Mouse (Mus musculus) left cerebral cortex, adult 18-20 months (tissue): ENCODE measurements around the gene Snrpa1. TPM values are rescaled to one million over a fixed set of nuclear protein-coding genes. Genes with fewer than 3 reads are reported as not detected.
"Not testable (repeated sequence)": the region's sequence is repeated elsewhere in the genome, so short reads cannot be mapped to it uniquely, and the experiment has no call there.

Source experiments
- DNase-seq, 2 experiments: peaks; one replicate each; pipeline ENCODE4 v3.0.0; 2021 to 2022; ENCODE audit warnings: low spot score in 2 of 2, mixed read lengths in 1 of 2
- long read RNA-seq, 2 experiments: library from polyadenylated mRNA; stranded (forward); transcript quantifications; one replicate each; pipeline ENCODE4 v2.0.0; 2021
- total RNA-seq, 2 experiments: library from RNA; stranded (reverse); gene quantifications; 2 replicates each; pipeline ENCODE4 v1.2.3; 2021

Snrpa1 gene
- 10 to 100 TPM; 31.6 to 37.6 TPM for total RNA-seq
- long read RNA-seq, experiment 1, transcript Snrpa1-201 (8 exons, 955 nt) = minor isoform, 10 of 54 reads
- long read RNA-seq, experiment 1, transcript Snrpa1-206 (9 exons, 1,248 nt) = major isoform, 26 of 54 reads
- long read RNA-seq, experiment 1, partial matches to known transcripts = 6 of 54 reads
- long read RNA-seq, experiment 1, other reads (novel, unspliced or antisense) = 12 of 54 reads
- long read RNA-seq, experiment 2, transcript Snrpa1-206 (9 exons, 1,248 nt) = major isoform, 27 of 39 reads
- long read RNA-seq, experiment 2, partial matches to known transcripts = 1 of 39 reads
- long read RNA-seq, experiment 2, other reads (novel, unspliced or antisense) = 7 of 39 reads

DNA sequence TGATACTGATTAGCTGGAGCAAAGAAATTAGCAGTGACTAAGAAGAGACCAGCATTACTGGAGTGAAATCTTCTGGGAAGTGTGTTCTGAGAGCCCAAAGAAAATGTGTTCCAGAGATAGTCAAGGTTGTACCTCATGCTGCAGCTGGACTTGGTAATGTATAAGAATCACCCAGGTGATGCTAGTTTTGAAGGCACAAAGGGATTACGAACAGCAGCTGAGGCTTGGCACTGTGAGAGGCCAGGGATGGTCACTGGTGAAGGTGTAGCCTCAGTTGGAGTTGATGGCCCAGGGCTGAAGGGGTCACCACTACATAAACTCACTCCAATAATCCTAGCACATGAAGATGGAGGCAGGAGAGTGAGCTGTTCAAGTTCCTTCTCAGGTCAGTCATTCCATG, at the start of gene Snrpa1:
TSS of gene Snrpa1 (plus strand) at position 301 of the 400 bp plus-strand sequence.
- DNase-seq = no peak

DNA sequence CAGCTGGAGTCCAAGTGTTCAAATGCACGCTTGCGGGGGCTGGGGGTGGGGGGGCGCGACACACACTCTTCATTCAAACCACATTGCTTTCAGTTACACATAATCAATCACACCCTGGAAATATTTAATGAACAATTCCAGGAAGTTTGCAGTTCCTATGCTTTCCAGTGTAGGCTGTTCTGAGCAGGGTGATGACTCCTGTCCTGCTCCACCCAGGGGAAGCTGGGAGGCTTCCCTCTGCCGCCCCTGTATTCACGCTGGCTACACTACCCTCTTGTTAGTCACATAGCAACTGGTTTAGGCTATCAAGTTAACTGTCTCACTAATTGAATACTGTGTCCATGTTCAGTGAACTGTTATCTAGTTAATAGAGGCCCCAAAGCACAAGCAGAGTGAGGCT, 48.3 kb upstream of the Snrpa1 start:
- no peak for DNase-seq

DNA sequence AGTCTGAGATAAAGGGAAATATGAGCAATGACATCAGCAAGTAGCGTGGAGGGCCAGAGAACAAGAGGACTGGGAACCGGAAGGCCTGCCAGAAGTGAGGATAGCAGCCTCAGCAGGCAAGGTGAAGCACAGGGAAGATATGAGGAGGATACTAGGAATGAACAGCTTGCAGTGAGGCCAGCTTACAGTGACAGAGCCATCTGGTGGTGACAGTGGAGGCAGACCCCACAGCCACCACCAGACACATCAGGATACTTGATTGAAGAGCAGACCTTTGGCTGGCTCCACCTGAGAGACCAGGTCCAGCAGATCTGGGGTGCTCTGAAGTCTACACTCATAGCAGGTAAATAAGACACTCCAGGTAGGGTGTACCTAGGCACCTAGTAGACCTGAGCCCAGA, 31.1 kb upstream of the Snrpa1 start:
- DNase-seq = peak; percentile 24

DNA sequence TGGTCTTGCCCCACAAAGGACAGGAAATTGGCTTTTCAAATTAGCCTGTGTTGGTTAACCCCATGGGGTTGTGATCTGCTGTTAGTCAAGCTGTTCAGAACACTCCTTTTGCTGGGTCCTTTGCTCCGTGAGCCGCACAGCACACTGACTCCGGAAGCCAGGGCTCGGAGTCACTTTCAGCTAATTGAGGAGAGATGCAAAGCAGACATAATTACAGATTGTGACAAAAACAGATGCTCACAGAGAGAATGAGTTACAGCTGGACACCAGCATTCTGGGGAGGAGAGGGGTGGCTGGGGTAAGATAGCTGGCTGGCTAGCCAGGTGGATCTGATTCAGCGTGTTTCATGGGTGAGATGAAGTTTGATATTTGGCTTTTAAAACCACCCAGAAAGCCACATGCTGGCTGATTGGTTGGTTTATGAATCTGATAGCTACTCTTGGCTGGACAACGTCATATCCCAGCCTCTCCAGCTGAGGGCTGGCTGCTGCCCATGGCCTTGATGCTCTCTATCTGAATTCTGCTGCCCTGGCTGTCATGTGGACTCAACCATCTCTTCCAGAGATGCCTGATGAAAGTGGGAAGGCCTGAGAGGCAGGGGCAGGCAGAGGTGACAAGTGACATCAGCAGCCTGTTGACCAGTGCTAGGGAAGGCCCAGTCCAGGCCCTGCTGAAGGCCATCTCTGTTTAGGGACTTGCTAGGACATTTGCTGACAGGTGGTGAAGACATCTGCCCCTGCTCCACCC, 29.9 kb upstream of the Snrpa1 start:
- no peak for DNase-seq

DNA sequence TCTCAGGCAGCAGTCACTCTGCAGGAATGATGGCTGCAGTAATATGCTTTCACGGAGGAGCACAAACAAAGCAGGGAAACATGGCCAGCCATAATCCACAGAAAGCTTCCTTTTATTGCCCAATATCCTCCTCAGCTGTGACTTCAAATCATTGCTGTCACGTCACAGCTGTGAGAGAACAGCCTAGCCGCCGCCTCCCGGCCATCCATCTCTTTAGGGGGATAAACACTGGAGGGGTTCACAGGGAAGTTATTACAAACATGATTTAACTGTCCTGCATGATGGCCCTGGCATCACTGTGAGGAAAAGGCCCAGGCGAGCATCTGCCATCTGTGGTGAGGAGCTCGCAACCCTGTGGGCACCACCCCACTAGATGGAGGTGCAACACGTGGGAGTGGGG, 22.0 kb upstream of the Snrpa1 start:
- no peak for DNase-seq

DNA sequence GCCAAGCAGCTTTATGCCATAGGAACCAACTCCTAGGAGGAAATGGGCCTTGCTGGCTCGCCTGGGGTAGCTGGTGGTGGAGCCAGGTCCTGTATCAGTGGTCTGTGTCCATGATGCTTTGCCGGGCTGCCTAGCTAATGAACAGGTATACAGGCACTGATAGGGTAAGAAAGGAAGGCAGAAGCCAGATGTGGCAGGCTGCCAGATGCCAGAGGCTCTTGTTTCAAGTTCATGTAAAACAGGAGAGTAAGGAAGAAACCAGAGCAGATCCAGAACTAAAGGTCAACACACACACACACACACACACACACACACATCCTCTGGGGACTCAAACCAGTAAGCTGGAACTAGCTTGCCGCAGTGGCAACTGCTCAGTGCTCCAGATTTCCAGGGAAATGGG, 20.5 kb upstream of the Snrpa1 start:
- no peak for DNase-seq

DNA sequence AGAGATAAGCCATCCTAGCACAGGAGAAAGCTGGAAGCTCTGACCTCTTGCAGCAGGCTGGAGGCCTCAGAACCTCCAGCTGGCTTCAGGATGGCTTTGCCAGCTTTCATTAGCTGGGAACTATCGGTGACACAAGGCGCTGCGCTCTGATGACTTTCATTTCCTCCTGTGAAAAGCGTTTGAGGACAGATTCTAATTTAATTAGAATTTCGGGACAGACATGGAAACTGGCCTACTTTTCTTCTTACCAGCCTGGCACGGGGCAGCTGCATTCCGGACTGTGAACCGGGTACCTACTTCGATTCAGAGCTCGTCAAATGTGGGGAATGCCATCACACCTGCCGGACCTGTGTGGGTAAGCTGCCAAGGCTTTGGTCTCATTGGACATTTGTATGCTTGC, 20.1 kb upstream of the Snrpa1 start:
- DNase-seq = no peak

DNA sequence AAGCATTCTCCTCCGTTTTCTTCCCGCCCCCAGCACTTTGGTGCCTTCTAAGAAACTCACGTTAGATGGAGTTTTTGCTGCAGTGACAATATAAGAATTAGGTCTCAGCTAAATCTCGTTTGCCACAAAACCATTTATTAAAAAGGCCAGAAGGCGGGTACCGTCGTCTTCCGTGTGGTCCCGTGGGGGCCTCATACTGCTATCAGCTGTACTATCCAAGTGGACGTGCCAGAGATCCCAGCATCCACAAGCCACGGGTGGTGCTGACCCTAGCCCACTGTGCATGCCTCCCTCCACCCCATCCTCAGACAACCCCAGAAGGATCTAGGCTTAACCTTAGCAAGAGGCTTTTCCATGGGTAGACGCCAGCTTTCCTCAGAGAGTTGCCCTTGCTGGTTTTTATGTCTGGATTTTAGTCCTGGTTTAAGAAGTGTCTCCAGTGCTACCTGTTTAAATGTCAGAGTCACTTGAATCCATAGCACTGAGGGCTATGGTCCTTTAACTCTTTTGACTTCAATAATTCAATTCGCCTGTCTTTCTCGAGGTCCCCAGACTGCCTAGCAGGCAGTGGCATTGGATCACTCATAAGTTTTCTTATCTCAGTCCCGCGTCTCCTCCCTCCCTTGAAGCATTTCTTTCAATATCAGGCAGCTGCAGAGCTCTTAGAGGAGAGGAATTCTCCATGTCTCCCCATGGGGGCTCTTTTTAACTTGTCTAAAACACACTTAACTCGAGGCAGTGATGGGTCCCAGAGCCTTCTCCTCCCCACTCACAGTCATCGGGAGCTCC, 18.6 kb upstream of the Snrpa1 start:
- no peak for DNase-seq

DNA sequence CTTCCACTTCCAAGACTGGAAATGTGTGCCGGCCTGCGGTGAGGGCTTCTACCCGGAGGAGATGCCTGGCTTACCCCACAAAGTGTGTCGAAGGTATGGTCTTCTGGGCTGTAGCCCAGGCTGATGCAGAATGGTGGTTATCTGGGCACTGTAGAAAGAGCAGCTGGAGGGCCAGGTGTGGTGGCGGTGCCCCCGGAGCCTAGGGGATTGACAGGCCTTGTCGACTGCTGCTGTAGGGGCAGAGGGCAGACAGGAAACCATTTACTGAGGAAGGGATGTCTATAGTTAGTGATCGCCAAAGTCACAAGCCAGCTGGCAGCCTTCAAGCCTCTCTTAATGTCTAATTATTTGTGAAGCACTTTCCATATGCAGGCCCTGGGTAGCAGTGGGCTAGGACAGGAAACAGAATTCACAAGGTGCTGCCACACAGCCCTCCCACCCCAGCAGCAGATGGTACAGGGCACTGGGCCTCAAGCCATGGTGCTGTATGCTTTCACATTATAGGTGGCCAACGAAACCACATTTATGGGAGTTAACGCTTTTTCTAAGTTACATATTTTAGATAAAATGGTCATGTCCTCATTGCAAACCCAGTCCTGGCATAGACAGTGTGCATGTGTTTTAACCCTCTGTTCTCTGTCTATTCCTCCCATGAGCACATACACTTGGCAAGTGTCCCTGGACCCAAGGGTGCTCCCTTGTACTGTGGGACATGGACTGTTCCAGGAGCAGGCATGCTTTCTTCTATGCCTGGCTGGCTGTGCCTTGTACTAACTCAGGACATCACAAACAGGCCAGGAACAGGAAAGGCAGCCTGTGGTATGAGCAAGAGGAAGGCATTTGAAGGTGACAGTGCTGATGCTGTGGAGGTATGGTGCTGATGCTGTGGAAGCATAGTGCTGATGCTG, 15.0 kb upstream of the Snrpa1 start, which contains the start of gene Gm45213:
TSS of gene Gm45213 (plus strand) at position 51 of the 908 bp plus-strand sequence.
- no peak for DNase-seq

DNA sequence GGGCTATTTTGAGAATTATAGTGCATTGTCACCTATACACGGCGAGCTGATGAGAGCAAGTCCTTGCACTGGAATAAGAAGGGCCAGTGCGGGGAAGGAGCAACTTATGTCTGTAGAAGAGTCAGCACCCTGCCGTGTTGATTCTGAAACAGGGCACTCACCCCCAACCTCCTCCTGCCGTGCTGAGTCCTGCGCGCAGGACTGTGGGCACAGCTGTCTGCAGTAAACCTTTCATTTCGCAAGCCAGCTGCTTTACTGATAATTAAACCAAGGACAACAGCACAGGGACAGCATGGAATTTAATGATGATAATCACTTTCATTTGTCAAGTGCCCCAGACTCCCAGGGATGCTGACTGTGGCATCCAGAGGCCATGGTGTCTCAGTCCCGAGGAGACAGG, 14.2 kb upstream of the Snrpa1 start:
- no peak for DNase-seq

DNA sequence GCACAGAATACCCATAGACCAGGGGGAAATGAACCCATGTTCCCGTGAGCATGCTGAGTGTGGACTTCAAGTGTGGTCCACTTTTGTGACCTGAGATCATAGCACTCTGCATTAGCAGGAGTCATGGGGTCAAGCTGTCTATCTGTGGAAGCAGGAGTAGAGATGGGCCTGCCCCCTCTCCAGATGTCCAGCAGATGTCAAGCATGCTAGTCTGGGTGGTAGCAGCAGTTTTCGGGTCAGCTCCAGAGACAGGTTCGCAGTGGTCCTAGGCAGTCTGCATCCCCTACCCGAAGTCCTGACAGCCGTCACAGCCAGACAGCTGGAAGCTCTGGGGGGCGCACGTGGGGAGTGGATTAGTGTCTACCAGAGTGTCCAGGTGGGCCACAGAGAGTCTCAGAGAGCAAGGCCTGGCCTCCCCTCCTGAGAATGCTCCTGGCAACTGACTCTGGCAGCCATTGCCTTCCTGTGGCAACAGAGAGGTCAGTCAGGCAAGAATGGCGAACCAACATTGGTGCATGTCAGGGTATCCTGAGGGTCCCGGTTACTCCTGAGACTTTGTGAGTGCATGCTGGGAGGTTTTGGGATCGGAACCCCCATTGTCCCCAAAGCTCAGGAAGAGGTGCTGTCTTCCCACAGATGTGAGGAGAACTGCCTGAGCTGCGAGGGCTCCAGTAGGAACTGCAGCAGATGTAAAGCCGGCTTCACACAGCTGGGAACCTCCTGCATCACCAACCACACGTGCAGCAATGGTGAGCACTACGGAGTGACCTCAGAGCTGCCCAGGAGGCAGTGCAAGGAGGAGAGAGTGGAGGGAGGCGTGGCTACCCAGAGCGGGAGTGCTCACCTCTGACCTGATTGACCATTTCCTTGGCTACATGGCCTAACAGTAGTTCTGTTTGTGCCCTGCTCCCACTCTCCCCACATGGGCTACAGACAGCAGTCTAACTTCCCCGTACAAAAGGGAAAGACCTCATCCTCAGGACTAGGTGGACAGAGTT, 11.6 kb upstream of the Snrpa1 start:
- no peak for DNase-seq

DNA sequence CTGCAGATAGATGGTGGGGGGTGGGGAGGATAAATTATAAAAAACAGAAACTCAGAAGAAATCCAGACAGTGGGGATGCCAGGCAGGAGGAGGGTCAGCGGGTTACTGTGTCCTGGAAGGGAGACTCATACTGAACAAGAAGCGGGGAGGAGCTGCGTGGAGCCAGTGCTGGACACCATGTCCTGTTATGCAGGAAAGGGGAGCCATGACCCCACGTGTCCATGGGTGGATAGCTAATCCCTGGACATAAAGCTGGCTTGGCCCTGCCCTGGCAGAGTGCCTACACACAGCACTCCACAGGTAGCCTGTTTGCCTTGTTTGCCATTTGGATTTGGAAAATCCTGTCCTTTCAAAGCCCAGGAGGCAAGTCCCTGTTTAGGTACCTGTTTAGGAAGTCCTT, 10.8 kb upstream of the Snrpa1 start:
- no peak for DNase-seq

DNA sequence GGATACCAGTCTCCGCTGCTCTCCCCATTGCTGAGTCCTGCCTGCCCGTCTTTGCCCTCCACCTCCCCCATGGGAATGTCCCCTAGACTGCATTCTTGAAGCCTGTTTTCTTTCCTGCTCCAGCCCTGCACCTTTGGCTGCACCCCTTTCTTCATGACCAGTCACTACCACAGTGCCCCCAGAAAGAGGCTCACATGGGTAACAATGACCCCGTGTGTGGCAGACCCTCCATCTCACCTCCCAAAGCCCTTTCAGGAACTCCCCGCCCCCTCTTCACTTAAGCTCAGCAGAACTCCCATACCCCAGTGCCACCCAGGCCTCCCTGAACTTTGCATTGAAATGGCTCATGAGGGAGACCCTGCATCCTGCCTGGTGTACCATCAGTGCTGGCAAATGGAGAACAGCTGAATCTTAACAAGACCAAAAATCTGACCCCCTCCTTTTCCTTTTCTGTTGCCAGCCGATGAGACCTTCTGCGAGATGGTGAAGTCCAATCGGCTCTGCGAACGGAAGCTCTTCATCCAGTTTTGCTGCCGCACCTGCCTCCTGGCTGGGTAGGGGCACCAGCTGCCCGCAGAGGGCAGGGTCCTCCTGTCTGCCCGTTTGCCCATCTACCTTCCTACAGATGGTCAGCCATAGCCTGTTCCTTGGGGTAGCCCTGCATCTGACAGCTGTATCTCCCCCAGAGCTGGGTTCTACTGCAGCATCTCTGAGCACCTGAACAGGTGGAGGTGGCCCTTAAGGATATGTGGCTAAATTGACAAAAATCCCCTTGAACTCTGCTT, 10.2 kb upstream of the Snrpa1 start:
- no peak for DNase-seq

DNA sequence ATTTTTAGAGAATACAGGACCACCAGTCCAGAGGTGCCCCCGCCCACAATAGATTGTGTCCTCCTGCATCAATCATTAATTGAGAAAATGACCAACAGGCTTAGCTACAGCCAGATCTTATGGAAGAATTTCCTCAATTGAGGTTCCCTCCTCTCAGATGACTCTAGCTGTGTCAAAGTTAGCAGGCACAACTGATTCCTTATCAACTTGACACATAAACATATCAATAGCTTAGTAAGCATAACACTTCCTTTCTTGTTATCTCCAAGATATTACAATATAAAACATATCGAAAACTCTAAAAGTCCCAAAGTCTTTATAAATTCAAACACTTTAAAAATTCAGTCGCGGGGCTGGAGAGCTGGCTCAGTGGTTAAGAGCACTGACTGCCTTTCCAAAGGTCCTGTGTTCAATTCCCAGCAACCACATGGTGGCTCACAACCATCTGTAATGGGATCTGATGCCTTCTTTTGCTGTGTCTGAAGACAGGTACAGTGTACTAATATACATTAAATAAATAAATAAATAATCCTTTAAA, 4.8 kb upstream of the Snrpa1 start:
- no peak for DNase-seq

DNA sequence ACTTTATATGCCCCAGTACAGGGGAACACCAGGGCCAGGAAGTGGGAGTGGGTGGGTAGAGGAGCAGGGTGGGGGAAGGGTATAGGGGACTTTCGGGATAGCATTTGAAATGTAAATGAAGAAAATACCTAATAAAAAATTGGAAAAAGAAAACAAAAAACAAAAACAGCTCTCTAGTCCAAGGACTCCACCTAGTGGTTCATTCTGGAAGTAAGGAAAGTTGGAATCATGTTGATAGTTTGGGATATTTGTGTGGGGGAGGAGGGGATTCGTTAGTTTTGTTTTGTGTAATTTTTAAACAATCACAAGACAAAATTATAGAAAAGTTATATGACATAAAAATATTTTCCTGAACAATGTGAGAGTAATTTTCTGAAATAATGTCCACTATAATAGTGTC, 3.4 kb upstream of the Snrpa1 start:
- not testable (repeated sequence) for DNase-seq

DNA sequence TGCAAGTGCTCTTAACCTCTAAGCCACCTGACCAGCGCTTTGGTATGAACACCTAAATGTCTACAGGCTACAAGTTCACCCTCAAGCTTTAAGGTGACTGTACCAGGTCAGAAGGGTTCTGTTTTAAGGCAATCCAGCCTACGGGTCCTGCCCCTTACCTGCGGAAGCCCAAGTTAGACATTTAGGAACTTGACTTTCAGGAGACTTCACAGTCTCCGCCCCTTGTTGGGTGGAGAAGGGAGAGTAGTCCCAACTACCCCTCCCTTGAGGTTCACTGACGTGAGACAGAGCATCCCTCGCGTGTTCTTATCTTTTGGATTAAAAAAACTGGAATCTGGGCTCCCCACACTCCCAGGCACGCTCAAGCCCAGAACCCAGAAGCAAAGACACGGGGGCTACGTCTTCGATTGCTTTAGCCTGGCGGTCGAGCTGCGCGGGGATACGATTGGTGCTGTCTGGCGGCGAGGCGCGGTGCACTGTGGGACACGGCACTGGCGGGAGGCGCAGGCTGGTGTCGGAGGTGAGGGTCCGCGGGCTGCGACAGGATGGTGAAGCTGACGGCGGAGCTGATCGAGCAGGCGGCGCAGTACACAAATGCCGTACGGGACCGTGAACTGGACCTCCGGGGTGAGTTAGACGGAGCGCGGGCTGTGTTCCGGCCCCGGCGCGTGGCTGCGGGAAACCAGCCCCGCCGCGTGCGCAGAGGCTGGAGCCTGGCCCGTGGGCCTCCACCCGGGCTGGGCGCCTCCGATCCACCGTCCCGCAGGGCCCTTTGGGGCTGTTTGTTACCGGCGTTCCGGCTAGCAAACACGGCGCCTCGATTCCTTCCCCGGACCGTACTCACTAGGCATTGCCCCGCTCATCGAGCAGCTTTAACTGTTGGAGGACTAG, 1.5 kb downstream of the Snrpa1 start:
- DNase-seq = peak; percentile 90 to 92

DNA sequence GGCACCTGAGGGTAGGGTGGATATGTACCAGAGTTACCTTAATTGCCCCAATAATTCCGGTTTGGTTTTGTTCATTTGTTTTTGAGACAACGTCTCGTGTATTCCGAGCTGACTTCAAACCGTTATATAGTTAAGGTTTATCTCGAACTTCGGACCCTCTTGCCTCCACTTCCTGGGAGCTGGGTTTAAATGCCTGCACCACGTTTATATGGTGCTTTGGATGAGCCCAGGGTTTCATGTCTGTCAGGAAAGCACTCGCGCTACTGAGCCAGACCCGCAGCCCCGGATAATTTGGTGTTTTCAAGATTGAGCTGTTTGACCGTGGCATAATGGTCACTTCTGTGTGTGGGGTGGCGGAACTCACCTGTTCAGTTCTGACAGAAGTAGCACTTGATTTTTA, 2.3 kb downstream of the Snrpa1 start:
- no peak for DNase-seq
